Mouse (Mus musculus): ENCODE measurements around the gene Plac1. TPM values are rescaled to one million over a fixed set of nuclear protein-coding genes. Genes with fewer than 3 reads are reported as not detected.

The Plac1 gene
- polyA plus RNA-seq, 1 experiment = 10.4 TPM

- H3K27ac ChIP-seq (ENCODE audit: control insufficient read depth, insufficient read depth, low read depth, low read length) = no peak overlapping the region
- H3K4me1 ChIP-seq (ENCODE audit: control insufficient read depth, insufficient read depth, low read length) = no peaks in the 10 kb centered on the region
- H3K36me3 ChIP-seq (ENCODE audit: control insufficient read depth, insufficient read depth, low read length) = no peaks in the 10 kb centered on the region
- no peak for TF ChIP-seq CTCF (IDR thresholded peaks at IDR 0.05; ENCODE audit: control insufficient read depth, insufficient read depth, insufficient replicate concordance, low read depth, low read length)
- no peak for TF ChIP-seq POLR2A (IDR thresholded peaks at IDR 0.05; ENCODE audit: control insufficient read depth, low read depth, low read length)
- H3K27me3 ChIP-seq (ENCODE audit: control insufficient read depth, insufficient read depth, low read length) = no peaks in the 10 kb centered on the region
- H3K4me3 ChIP-seq (ENCODE audit: control insufficient read depth, low read depth, low read length) = no peak overlapping the region
These were observed 19.1 kb downstream of the Plac1 start for GRCm38 (mm10) chrX:53220855-53221254.

- no peak overlapping the region for H3K27ac ChIP-seq (ENCODE audit: control insufficient read depth, insufficient read depth, low read depth, low read length)
- TF ChIP-seq POLR2A (IDR thresholded peaks at IDR 0.05; ENCODE audit: control insufficient read depth, low read depth, low read length) (no peak), CTCF (IDR thresholded peaks at IDR 0.05; ENCODE audit: control insufficient read depth, insufficient read depth, insufficient replicate concordance, low read depth, low read length) (no peak)
These were observed 25.2 kb downstream of the Plac1 start for GRCm38 (mm10) chrX:53214557-53215229.

GRCm38 (mm10) chrX:53213838-53214237 lies 26.1 kb downstream of the Plac1 start:
- no peaks in the 10 kb centered on the region for H3K27me3 ChIP-seq (ENCODE audit: control insufficient read depth, insufficient read depth, low read length)
- H3K27ac ChIP-seq (ENCODE audit: control insufficient read depth, insufficient read depth, low read depth, low read length) = no peak overlapping the region
- H3K4me1 ChIP-seq (ENCODE audit: control insufficient read depth, insufficient read depth, low read length) = no peaks in the 10 kb centered on the region
- H3K4me3 ChIP-seq (ENCODE audit: control insufficient read depth, low read depth, low read length) = no peak overlapping the region
- no peak for TF ChIP-seq CTCF (IDR thresholded peaks at IDR 0.05; ENCODE audit: control insufficient read depth, insufficient read depth, insufficient replicate concordance, low read depth, low read length)
- no peak for TF ChIP-seq POLR2A (IDR thresholded peaks at IDR 0.05; ENCODE audit: control insufficient read depth, low read depth, low read length)
- no peaks in the 10 kb centered on the region for H3K36me3 ChIP-seq (ENCODE audit: control insufficient read depth, insufficient read depth, low read length)

More at GRCm38 (mm10) chrX:53214557-53215229, 25.2 kb downstream of the Plac1 start:
- Histone ChIP-seq H3K4me1 (ENCODE audit: control insufficient read depth, insufficient read depth, low read length) (no peaks in the 10 kb centered on the region), H3K36me3 (ENCODE audit: control insufficient read depth, insufficient read depth, low read length) (no peaks in the 10 kb centered on the region), H3K4me3 (ENCODE audit: control insufficient read depth, low read depth, low read length) (no peak overlapping the region), H3K27me3 (ENCODE audit: control insufficient read depth, insufficient read depth, low read length) (no peaks in the 10 kb centered on the region)

GRCm38 (mm10) chrX:53212485-53212884 lies 27.4 kb downstream of the Plac1 start:
- H3K4me1 ChIP-seq (ENCODE audit: control insufficient read depth, insufficient read depth, low read length) = no peaks in the 10 kb centered on the region
- H3K36me3 ChIP-seq (ENCODE audit: control insufficient read depth, insufficient read depth, low read length) = no peaks in the 10 kb centered on the region
- H3K27me3 ChIP-seq (ENCODE audit: control insufficient read depth, insufficient read depth, low read length) = no peaks in the 10 kb centered on the region
- H3K4me3 ChIP-seq (ENCODE audit: control insufficient read depth, low read depth, low read length) = no peak overlapping the region
- no peak overlapping the region for H3K27ac ChIP-seq (ENCODE audit: control insufficient read depth, insufficient read depth, low read depth, low read length)
- TF ChIP-seq POLR2A (IDR thresholded peaks at IDR 0.05; ENCODE audit: control insufficient read depth, low read depth, low read length) = no peak
- TF ChIP-seq CTCF (IDR thresholded peaks at IDR 0.05; ENCODE audit: control insufficient read depth, insufficient read depth, insufficient replicate concordance, low read depth, low read length) = no peak

DNA sequence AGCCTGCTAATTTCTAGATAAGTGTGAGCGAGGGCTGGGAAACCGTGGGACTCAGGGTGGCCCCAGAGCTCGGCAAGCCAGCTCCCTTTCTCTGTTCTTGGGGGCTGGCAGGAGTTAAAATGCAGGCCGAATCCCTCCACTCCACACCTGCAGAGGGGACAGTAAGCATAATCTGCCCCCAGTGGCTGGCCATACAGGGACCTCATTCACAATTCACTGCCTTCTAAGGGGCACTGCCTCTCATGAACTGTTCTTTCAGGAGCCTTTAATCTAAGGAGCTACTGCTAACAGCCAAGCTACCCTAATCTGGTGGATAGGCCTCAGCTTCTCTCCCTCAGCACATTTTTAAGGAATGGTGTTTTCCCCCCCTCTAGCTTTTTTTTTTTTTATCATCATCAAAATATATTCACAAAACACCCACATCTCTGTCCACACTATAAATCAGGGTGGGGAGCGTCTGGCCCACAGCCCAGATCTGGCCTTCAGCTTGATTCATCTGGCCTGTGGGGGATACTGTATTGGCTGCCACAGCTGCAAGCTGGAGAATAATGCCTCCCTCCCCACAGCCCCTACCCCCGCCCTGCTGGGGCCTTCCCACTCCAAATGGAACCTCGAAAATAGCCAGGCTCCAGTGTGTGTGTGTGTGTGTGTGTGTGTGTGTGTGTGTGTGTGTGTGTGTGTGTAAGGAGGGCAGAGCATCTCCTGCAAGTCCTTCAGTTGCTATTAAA lies 28.0 kb downstream of the Plac1 start:
- Histone ChIP-seq H3K27ac (ENCODE audit: control insufficient read depth, insufficient read depth, low read depth, low read length) (peak overlapping the region; percentile 29; the same call in 1 of the 2 replicates), H3K36me3 (ENCODE audit: control insufficient read depth, insufficient read depth, low read length) (no peaks in the 10 kb centered on the region), H3K4me3 (ENCODE audit: control insufficient read depth, low read depth, low read length) (no peak overlapping the region), H3K4me1 (ENCODE audit: control insufficient read depth, insufficient read depth, low read length) (no peaks in the 10 kb centered on the region), H3K27me3 (ENCODE audit: control insufficient read depth, insufficient read depth, low read length) (no peaks in the 10 kb centered on the region)
- no peak for TF ChIP-seq CTCF (IDR thresholded peaks at IDR 0.05; ENCODE audit: control insufficient read depth, insufficient read depth, insufficient replicate concordance, low read depth, low read length)
- TF ChIP-seq POLR2A (IDR thresholded peaks at IDR 0.05; ENCODE audit: control insufficient read depth, low read depth, low read length) = no peak

- no peaks in the 10 kb centered on the region for H3K27me3 ChIP-seq (ENCODE audit: control insufficient read depth, insufficient read depth, low read length)
- TF ChIP-seq CTCF (IDR thresholded peaks at IDR 0.05; ENCODE audit: control insufficient read depth, insufficient read depth, insufficient replicate concordance, low read depth, low read length) (no peak), POLR2A (IDR thresholded peaks at IDR 0.05; ENCODE audit: control insufficient read depth, low read depth, low read length) (no peak)
- H3K4me1 ChIP-seq (ENCODE audit: control insufficient read depth, insufficient read depth, low read length) = no peaks in the 10 kb centered on the region
- no peak overlapping the region for H3K27ac ChIP-seq (ENCODE audit: control insufficient read depth, insufficient read depth, low read depth, low read length)
- H3K36me3 ChIP-seq (ENCODE audit: control insufficient read depth, insufficient read depth, low read length) = no peaks in the 10 kb centered on the region
- no peak overlapping the region for H3K4me3 ChIP-seq (ENCODE audit: control insufficient read depth, low read depth, low read length)
These were observed 30.5 kb downstream of the Plac1 start for GRCm38 (mm10) chrX:53209431-53209830.

- H3K27me3 ChIP-seq (ENCODE audit: control insufficient read depth, insufficient read depth, low read length) = no peaks in the 10 kb centered on the region
- TF ChIP-seq CTCF (IDR thresholded peaks at IDR 0.05; ENCODE audit: control insufficient read depth, insufficient read depth, insufficient replicate concordance, low read depth, low read length) (no peak), POLR2A (IDR thresholded peaks at IDR 0.05; ENCODE audit: control insufficient read depth, low read depth, low read length) (no peak)
- H3K36me3 ChIP-seq (ENCODE audit: control insufficient read depth, insufficient read depth, low read length) = no peaks in the 10 kb centered on the region
- no peaks in the 10 kb centered on the region for H3K4me1 ChIP-seq (ENCODE audit: control insufficient read depth, insufficient read depth, low read length)
- no peak overlapping the region for H3K27ac ChIP-seq (ENCODE audit: control insufficient read depth, insufficient read depth, low read depth, low read length)
- H3K4me3 ChIP-seq (ENCODE audit: control insufficient read depth, low read depth, low read length) = no peak overlapping the region
These were observed 35.1 kb downstream of the Plac1 start for GRCm38 (mm10) chrX:53204690-53205311.
